Mouse (Mus musculus): ENCODE data around the gene Sgca. TPM values are rescaled to one million over a fixed set of nuclear protein-coding genes. Genes with fewer than 3 reads are reported as not detected.
A peak's percentile ranks its signal among the peaks of the same experiment; 100 is the strongest.

Gene Sgca
- total RNA-seq, 2 experiments from 2014 or later, result 0.95 to 0.99 TPM

- peak in 1 of 2 experiments; percentile 66 for DNase-seq (ENCODE audit: low spot score in 2 of 2)
These were observed 26.6 kb upstream of the Sgca start for GRCm38 (mm10) chr11:95002705-95003104.

- DNase-seq (ENCODE audit: low spot score in 2 of 2), result no peak
These were observed 25.6 kb upstream of the Sgca start for GRCm38 (mm10) chr11:95001584-95002347.

- peak; percentile 74 to 82 for DNase-seq (ENCODE audit: low spot score in 2 of 2)
These were observed 24.9 kb upstream of the Sgca start for GRCm38 (mm10) chr11:95001058-95001457.

GRCm38 (mm10) chr11:95000548-95000947, 24.4 kb upstream of the Sgca start:
- DNase-seq (ENCODE audit: low spot score in 2 of 2), result no peak

GRCm38 (mm10) chr11:95000128-95000527, 24.0 kb upstream of the Sgca start:
- no peak for DNase-seq (ENCODE audit: low spot score in 2 of 2)

- peak; percentile 67 to 86 for DNase-seq (ENCODE audit: low spot score in 2 of 2)
These were observed 22.0 kb upstream of the Sgca start for GRCm38 (mm10) chr11:94998041-94998531.

GRCm38 (mm10) chr11:94997596-94997995, 21.5 kb upstream of the Sgca start:
- no peak for DNase-seq (ENCODE audit: low spot score in 2 of 2)

- DNase-seq (ENCODE audit: low spot score in 2 of 2), result no peak
These were observed 20.9 kb upstream of the Sgca start for GRCm38 (mm10) chr11:94996984-94997383.

- no peak for DNase-seq (ENCODE audit: low spot score in 2 of 2)
These were observed 20.0 kb upstream of the Sgca start for GRCm38 (mm10) chr11:94996101-94996500.

- no peak for DNase-seq (ENCODE audit: low spot score in 2 of 2)
These were observed 19.0 kb upstream of the Sgca start for GRCm38 (mm10) chr11:94994947-94995772.

- DNase-seq (ENCODE audit: low spot score in 2 of 2), result no peak
These were observed 18.2 kb upstream of the Sgca start for GRCm38 (mm10) chr11:94994208-94994814.

- no peak for DNase-seq (ENCODE audit: low spot score in 2 of 2)
These were observed 16.9 kb upstream of the Sgca start for GRCm38 (mm10) chr11:94992754-94993606.

- no peak for DNase-seq (ENCODE audit: low spot score in 2 of 2)
These were observed 16.3 kb upstream of the Sgca start for GRCm38 (mm10) chr11:94992480-94992753.

GRCm38 (mm10) chr11:94991641-94992479, 15.7 kb upstream of the Sgca start:
- DNase-seq (ENCODE audit: low spot score in 2 of 2), result peak in 1 of 2 experiments; percentile 59

- peak; percentile 92 to 95 for DNase-seq (ENCODE audit: low spot score in 2 of 2)
These were observed 14.8 kb upstream of the Sgca start, which contains the start of gene Ppp1r9b for GRCm38 (mm10) chr11:94990749-94991577. TSS of gene Ppp1r9b (plus strand) at chr11:94991035.

GRCm38 (mm10) chr11:94990102-94990748, 14.1 kb upstream of the Sgca start:
- DNase-seq (ENCODE audit: low spot score in 2 of 2), result no peak

GRCm38 (mm10) chr11:94989562-94990017, 13.5 kb upstream of the Sgca start:
- peak; percentile 73 to 86 for DNase-seq (ENCODE audit: low spot score in 2 of 2)

Measured in layer of hippocampus, postnatal 14 days (tissue).